Mouse (Mus musculus) mouse embryonic stem cell (cell line): ENCODE data around the gene Qk.

Experiments used
- in situ Hi-C, 2 experiments: fragments of 300-500 bp; cut with MboI; formaldehyde crosslinking; loops; 1 replicate in 1 of 2; 3 replicates in 1 of 2; pipeline ENCODE4 v1.14.3; 2019 to 2020; ENCODE audit warnings: low sequenced_read_pairs in 2 of 2, low pct_unique_long_range_greater_than_20kb in 1 of 2, mixed read lengths in 1 of 2; ENCODE audit not compliant: unreplicated experiment in 1 of 2

Gene Qk

GRCm38 (mm10) chr17:10329461-10329860 lies 9.8 kb upstream of the Qk start:
- in situ Hi-C loops = no loop called here

- in situ Hi-C loops = no loop called here
Observed at GRCm38 (mm10) chr17:10328544-10329100, 9.0 kb upstream of the Qk start.

- in situ Hi-C loops = no loop called here
Observed at GRCm38 (mm10) chr17:10327584-10328210, 8.0 kb upstream of the Qk start.

DNA sequence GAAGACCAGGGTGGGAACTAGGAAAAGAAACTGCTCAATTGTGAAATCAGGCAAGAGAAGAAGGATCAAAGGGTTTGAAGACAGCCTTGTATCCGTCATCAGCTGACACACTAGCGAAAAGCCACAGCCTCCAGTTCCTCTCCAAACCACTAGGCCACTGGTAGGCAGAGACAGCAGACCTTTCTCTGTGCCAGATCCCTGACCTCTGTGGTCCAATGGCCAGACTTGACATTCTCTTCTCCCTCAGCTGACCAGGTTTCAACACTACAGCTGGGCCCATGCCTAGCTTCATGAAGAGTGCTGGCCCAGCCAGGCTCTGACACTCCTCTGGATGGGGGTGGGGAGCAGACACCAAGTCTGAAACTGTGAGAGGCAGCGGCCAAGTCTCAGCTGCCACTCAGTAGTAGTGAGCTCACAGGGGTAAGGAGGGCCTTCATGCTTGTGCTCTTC lies 7.0 kb upstream of the Qk start:
- in situ Hi-C loops = no loop called here

DNA sequence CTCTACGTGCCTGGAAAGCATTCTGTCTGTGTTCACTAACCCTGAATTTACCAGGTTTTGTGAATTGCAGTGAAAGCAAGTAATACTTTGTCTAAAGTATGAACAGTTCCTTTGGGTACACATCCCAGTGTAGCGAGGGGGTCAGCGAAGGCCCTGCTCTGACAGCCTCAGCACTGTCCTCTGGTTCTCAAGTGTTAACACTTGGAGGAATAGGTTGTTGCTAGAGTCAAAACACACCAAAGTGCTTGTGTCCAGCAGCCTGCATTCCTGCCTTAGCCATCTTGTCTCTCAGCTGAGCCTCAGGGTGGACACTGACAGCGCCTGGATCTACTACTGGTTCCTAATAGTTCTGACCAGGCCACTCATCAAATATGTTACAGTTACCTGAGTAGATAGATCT lies 6.3 kb upstream of the Qk start:
- in situ Hi-C loops = no loop called here

GRCm38 (mm10) chr17:10321754-10322153 lies 2.1 kb upstream of the Qk start:
- in situ Hi-C loops = loop anchor here in 1 of 2 experiments (25.0 kb wide), 1 partner anchor 559 kb away; no protein-coding TSS in a partner anchor

GRCm38 (mm10) chr17:10321092-10321491 lies 1.4 kb upstream of the Qk start:
- in situ Hi-C loops = loop anchor here in 1 of 2 experiments (25.0 kb wide), 1 partner anchor 559 kb away; no protein-coding TSS in a partner anchor

DNA sequence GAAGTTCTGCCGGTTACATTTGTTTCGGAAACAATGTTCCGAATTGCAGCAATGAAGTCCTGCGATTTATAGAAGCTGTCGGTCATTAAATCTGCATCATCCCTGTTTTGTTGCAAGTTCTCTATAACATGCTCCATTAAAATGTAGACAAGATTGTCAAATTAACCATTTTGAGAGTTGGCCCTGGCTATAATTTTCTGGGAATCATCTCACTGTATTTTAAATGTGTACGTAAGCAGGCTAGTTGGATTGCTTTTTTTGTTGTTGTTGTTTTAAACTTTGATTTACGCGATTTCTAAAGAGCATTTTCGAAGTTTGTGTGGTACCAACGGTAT lies 769 bp upstream of the Qk start:
- in situ Hi-C loops = loop anchor here in 1 of 2 experiments (25.0 kb wide), 1 partner anchor 558 kb away; no protein-coding TSS in a partner anchor

- in situ Hi-C loops = loop anchor here in 1 of 2 experiments (25.0 kb wide), 1 partner anchor 557 kb away; no protein-coding TSS in a partner anchor
Observed at GRCm38 (mm10) chr17:10319431-10319684, 296 bp downstream of the Qk start.

DNA sequence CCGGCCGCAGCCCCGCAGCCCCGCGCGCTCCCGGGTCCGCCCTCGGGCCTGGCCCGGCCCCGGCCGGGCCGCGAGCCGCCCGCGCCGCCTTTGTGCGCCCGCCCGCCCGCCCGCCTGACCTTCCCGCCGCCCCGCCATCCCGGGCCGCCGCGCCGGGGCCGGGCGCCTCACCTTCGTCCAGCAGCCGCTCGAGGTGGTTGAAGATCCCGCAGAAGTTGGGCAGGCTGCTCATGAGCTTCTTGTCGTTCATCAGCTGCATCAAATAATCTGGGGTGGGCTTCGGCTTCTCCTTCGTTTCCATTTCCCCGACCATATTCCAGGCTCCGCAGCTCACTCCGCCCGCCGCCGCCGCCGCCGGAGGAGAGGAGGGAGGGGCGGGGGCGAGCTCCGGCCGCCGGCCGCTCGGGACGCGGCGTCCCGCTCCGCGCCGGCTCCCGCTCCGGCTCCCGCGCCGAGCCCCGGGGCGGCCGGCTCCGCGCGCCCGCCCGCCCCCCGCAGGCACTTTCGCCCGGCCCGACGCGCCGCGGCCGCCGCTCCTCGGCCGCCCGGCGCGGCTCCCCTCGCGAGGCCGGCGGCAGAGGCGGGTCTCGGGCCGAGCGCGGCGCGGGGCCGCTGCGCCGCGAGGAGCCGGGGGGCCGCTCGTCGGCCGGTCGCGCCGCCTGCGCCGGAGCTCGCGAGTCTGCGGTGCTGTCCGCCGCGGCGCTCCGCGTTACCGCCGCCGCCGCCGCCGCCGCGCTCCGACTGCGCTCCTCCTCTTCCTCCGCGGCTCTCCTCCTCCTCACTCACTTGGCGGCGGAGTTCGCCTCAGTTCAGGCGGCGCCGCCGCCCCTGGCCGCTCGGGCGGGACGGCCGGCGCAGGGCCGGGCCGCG lies 858 bp downstream of the Qk start:
- in situ Hi-C loops = loop anchor here in 1 of 2 experiments (25.0 kb wide), 1 partner anchor 556 kb away; no protein-coding TSS in a partner anchor

GRCm38 (mm10) chr17:10317981-10318551 lies 1.6 kb downstream of the Qk start:
- in situ Hi-C loops = loop anchor here in 1 of 2 experiments (25.0 kb wide), 1 partner anchor 556 kb away; no protein-coding TSS in a partner anchor

DNA sequence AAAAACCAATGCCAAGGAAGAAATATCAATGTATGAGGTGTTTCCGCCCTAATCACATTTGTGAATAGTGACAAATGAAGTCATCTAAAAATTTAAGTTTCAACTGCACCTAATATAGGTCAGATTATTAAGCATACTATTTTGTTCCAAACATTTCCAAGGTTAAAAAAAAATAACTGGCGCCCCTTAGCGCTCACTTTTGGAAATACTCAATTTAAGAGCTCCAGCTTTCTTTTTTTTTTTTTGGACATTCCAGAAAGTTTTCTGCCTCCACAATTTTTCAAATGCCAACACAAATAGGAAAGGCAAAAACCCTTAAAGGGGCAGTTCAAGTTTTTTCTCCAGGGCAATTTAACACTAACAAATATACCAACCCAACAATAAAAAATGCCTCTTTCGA lies 2.5 kb downstream of the Qk start:
- in situ Hi-C loops = loop anchor here in 1 of 2 experiments (25.0 kb wide), 1 partner anchor 555 kb away; no protein-coding TSS in a partner anchor

DNA sequence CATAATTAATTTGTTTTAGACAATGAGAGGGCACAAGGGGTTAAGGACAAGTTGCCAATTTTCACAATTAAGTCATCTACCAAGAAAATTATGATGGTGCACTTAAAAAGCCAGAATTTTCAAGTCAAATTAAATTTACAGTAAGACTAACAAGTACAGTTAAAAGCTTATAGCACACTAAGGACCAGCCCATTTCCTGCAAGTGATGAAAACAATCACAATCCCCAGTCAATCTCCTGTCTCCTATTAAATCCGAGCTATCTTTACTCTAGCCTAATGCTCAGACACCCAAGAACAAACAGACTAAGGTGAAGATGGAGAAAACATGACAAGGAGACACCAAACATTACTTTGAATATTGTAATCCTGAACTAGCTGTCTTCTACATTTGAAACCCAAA lies 3.2 kb downstream of the Qk start:
- in situ Hi-C loops = loop anchor here in 1 of 2 experiments (25.0 kb wide), 1 partner anchor 554 kb away; no protein-coding TSS in a partner anchor

GRCm38 (mm10) chr17:10310046-10310445 lies 9.6 kb downstream of the Qk start:
- in situ Hi-C loops = loop anchor here in 1 of 2 experiments (25.0 kb wide), 1 partner anchor 548 kb away; no protein-coding TSS in a partner anchor

DNA sequence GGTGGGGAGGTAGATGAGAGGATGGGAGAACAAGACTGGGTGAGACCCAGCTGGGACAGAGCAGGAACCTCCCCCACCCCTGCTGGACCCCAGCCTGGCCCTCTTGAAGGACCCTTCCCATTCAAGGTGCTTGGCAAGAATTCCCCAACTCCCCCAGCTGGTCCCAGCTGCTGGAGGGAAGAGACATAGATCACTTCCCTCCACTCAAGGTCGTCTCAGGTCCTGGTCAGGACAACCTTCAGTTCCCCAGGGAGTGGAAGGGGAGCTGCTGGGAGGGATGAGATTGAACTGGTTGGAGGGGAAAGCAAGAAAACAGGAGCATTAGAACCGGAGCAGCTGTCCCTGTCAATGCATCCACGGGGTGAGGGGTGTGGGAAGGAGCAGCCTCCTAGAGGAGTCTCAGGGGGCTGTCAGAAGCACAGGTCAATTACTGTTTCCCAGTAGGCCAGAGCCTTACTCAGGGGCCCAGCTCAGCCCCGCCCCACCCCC lies 10.5 kb downstream of the Qk start:
- in situ Hi-C loops = loop anchor here in 1 of 2 experiments (25.0 kb wide), 1 partner anchor 547 kb away; no protein-coding TSS in a partner anchor

DNA sequence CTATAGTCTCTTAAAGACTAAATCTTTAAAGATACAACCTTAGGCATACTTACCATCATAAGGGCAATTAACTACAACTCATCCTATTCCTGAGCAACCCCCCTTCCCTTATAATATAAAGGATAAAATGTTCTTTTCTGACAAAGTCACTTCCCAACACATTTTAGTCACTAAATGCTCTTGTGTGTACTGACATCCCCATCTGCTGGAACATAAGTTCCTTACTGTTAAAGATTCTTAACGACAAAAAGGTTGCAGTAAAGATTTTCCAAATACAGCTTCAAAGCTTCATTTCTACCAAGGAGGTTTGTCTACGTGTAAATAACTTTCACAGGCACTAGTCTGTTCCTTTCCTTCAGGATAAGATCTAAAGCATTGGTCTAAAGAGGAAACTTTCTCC lies 13.2 kb downstream of the Qk start:
- in situ Hi-C loops = loop anchor here in 1 of 2 experiments (25.0 kb wide), 1 partner anchor 544 kb away; no protein-coding TSS in a partner anchor

GRCm38 (mm10) chr17:10304001-10304400 lies 15.7 kb downstream of the Qk start:
- in situ Hi-C loops = loop anchor here in 1 of 2 experiments (25.0 kb wide), 1 partner anchor 542 kb away; no protein-coding TSS in a partner anchor
